Mouse (Mus musculus) kidney, postnatal 0 days (tissue): ENCODE data around the gene Sdc3. TPM values are rescaled to one million over a fixed set of nuclear protein-coding genes. Genes with fewer than 3 reads are reported as not detected.

Source experiments
- ATAC-seq: fragments of 200-750 bp; cut with Nextera tagmentation; replicated peaks from 2 replicates; pipeline ENCODE4 v1.8.0; 2017; ENCODE audit warnings: low read depth, moderate number of reproducible peaks, moderate TSS enrichment, moderate library complexity; ENCODE audit not compliant: low FRiP score
- DNase-seq: peaks from one replicate; pipeline ENCODE4 v3.0.0-alpha.2; 2016; ENCODE audit warnings: low spot score
- H3K27ac ChIP-seq: fragments of 300-500 bp; sonication (generic); 2 replicates; pipeline ENCODE4 v1.5.1; 2014; ENCODE audit warnings: mild to moderate bottlenecking
- H3K27me3 ChIP-seq: fragments of 300-500 bp; sonication (generic); 2 replicates; pipeline ENCODE4 v1.6.1; 2014; ENCODE audit warnings: low read length, mixed read lengths; ENCODE audit not compliant: insufficient read depth
- H3K36me3 ChIP-seq: fragments of 300-500 bp; sonication (generic); 2 replicates; pipeline ENCODE4 v1.6.1; 2014; ENCODE audit warnings: low read length, mixed read lengths; ENCODE audit not compliant: insufficient read depth
- H3K4me1 ChIP-seq: fragments of 300-500 bp; sonication (generic); replicated peaks from 2 replicates; pipeline ENCODE4 v1.6.1; 2014; ENCODE audit warnings: antibody characterized with exemption, low read length, mixed read lengths; ENCODE audit not compliant: insufficient read depth
- H3K4me2 ChIP-seq: fragments of 300-500 bp; sonication (generic); 2 replicates; pipeline ENCODE4 v1.6.1; 2014; ENCODE audit warnings: mild to moderate bottlenecking, low read length, moderate library complexity, mixed read lengths
- H3K4me3 ChIP-seq: fragments of 300-500 bp; sonication (generic); replicated peaks from 2 replicates; pipeline ENCODE4 v1.5.1; 2014; ENCODE audit warnings: low read depth, low read length
- H3K9ac ChIP-seq: fragments of 300-500 bp; sonication (generic); 2 replicates; pipeline ENCODE4 v1.6.1; 2014; ENCODE audit warnings: low read depth, low read length
- H3K9me3 ChIP-seq: fragments of 300-500 bp; sonication (generic); replicated peaks from 2 replicates; pipeline ENCODE4 v1.6.1; 2016; ENCODE audit warnings: low read length, inconsistent platforms, mixed read lengths
- CTCF ChIP-seq: IDR thresholded peaks from 2 replicates; pipeline ENCODE4 v1.5.1; 2016; ENCODE audit warnings: antibody characterized with exemption, low read depth, mild to moderate bottlenecking, moderate library complexity
- WGBS: fragments of 180-500 bp; shearing (Covaris S2); extraction: QIAGEN DNeasy Blood & Tissue Kit; methylation state at CpG from one replicate; pipeline ENCODE4 v1.1.7; 2014; 5-methylcytosine and 5-hydroxymethylcytosine counted together
- polyA plus RNA-seq: library from polyadenylated mRNA; unstranded; fragments of >200 nt; fragmentation: Nextera tagmentation; extraction: Ambion mirVana; gene quantifications from 2 replicates; pipeline ENCODE4 v1.2.1, GENCODE M21; 2015

Gene Sdc3
- polyA plus RNA-seq, 1 experiment from 2014 or later = 16.2 TPM

- DNase-seq (no peak), ATAC-seq (no peak)
- Histone ChIP-seq H3K9me3 (no peaks in the 10 kb centered on the region), H3K36me3 (no peaks in the 10 kb centered on the region), H3K9ac (no peak overlapping the region), H3K27ac (no peak overlapping the region), H3K4me3 (no peak overlapping the region), H3K4me2 (no peak overlapping the region), H3K4me1 (no peaks in the 10 kb centered on the region), H3K27me3 (no peaks in the 10 kb centered on the region; the same call in 1 of the 2 replicates)
- TF ChIP-seq CTCF = no peak
- WGBS = 74% methylated on average over 5 of the region's 5 CpGs
These were observed 70.2 kb downstream of the Sdc3 start for GRCm38 (mm10) chr4:130862538-130862937.

DNA sequence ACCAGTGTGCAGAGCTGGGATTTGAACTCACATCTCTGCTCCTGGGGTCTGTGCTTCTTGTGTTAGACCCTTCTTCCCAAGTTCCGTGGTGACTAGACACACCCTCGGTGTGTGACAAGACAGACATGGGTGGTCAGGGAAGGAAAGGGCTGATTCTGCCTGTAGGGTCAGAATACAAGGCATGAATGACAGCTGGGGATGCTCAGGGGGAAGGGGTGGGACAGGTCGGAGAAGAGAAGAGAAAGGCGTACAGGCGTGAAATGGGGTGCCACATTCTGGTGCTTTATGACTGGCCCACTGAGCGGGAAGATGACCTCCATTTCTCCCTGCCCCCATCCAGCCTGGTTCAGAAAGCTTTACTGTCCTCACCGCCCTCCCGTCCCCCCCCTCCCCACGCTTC, 73.1 kb downstream of the Sdc3 start:
- no peak overlapping the region for H3K27ac ChIP-seq
- H3K9ac ChIP-seq = no peak overlapping the region
- TF ChIP-seq CTCF = no peak
- ATAC-seq (no peak), DNase-seq (no peak)
- no peaks in the 10 kb centered on the region; the same call in 1 of the 2 replicates for H3K27me3 ChIP-seq
- H3K36me3 ChIP-seq = no peaks in the 10 kb centered on the region
- no peak overlapping the region for H3K4me3 ChIP-seq
- H3K4me2 ChIP-seq = no peak overlapping the region
- no peaks in the 10 kb centered on the region for H3K9me3 ChIP-seq
- 18% methylated on average over 8 of the region's 9 CpGs for WGBS
- H3K4me1 ChIP-seq = no peaks in the 10 kb centered on the region

DNA sequence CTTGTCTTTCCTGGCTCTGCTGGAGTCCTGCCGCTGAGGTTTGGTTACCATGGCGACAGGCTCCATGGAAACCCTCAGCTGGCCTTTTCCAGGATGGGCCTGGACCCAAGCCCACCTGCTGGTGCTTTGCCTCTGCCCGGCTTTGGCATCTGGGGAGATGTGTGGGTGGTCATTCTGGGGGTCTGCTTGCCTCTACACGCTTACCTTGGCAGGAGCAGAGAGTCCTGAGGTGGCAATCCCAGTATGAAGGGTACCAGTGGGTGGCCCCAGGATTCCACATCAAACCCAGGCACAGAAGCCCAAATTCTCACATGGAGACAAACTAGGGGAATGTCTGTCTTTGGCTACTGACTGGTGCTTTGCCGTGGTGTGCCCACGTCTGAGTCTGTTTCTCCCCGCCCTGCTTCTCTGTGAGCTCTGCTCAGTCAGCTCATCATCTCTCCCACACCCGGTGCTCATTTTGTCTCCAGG, 73.6 kb downstream of the Sdc3 start:
- Histone ChIP-seq H3K4me1 (no peaks in the 10 kb centered on the region), H3K27ac (no peak overlapping the region), H3K9ac (no peak overlapping the region), H3K9me3 (no peaks in the 10 kb centered on the region), H3K27me3 (no peaks in the 10 kb centered on the region; the same call in 1 of the 2 replicates), H3K4me3 (no peak overlapping the region), H3K36me3 (no peaks in the 10 kb centered on the region), H3K4me2 (no peak overlapping the region)
- ATAC-seq (no peak), DNase-seq (no peak)
- TF ChIP-seq CTCF = no peak
- WGBS = 33% methylated on average over 8 of the region's 8 CpGs

DNA sequence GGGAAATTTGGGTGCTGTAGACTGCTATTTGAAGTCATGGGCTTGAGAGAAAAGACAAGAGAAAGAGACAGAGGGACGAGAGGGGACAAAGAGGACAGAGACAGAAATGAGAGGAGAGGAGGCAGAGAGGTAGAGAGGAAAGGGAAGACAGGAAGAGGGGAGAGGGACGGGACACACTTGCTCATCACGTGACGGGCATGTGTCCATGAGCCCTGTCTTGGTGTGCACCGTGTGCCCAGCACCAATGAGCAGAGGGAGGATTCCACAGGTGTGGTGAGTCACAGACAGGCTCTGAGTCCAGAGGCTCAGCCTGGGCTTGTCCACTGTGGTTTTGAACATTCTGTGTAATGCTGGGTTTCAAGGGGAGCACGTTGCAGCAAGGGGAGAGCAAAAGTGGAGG, 75.6 kb downstream of the Sdc3 start:
- DNase-seq (no peak), ATAC-seq (no peak)
- Histone ChIP-seq H3K4me1 (no peaks in the 10 kb centered on the region), H3K4me3 (no peak overlapping the region), H3K27me3 (no peaks in the 10 kb centered on the region), H3K9me3 (no peaks in the 10 kb centered on the region), H3K27ac (no peak overlapping the region), H3K36me3 (no peaks in the 10 kb centered on the region), H3K4me2 (no peak overlapping the region), H3K9ac (no peak overlapping the region)
- TF ChIP-seq CTCF = no peak
- 63% methylated on average over 6 of the region's 6 CpGs for WGBS

GRCm38 (mm10) chr4:130868803-130869202, 76.5 kb downstream of the Sdc3 start:
- no peak overlapping the region for H3K9ac ChIP-seq
- H3K27ac ChIP-seq = no peak overlapping the region
- no peaks in the 10 kb centered on the region for H3K27me3 ChIP-seq
- no peaks in the 10 kb centered on the region for H3K4me1 ChIP-seq
- H3K36me3 ChIP-seq = no peaks in the 10 kb centered on the region
- DNase-seq (no peak), ATAC-seq (no peak)
- H3K4me2 ChIP-seq = no peak overlapping the region
- peak; percentile 47 for TF ChIP-seq CTCF
- no peaks in the 10 kb centered on the region for H3K9me3 ChIP-seq
- H3K4me3 ChIP-seq = no peak overlapping the region
- 58% methylated on average over 5 of the region's 5 CpGs for WGBS

DNA sequence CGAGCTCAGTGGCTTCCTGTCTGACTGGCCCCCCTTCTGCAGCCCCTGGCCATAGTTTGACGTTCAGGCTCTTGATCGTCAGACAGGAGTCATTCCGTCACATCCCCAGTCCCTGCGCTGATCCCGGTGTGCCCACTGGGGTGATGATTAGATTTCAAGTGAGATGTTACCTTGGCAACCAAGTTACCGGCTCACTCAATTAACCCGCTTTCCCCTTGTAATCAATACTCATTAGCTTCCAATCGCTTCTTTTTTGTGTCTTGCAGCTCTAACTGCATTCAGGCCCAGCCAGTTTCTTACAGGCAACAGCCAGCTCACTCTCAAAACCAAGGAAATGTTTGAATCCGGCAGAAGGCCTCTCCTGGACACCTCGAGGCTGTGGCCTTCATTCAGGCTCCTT, 80.1 kb downstream of the Sdc3 start:
- WGBS = 42% methylated on average over 11 of the region's 11 CpGs
- ATAC-seq (no peak), DNase-seq (no peak)
- Histone ChIP-seq H3K4me2 (no peak overlapping the region), H3K9ac (no peak overlapping the region), H3K27me3 (peaks cover 5% of the 10 kb centered on the region; the same call in 1 of the 2 replicates), H3K36me3 (no peaks in the 10 kb centered on the region), H3K4me1 (0 out of 2 replicates have a peak, but pooled peaks cover 3% of the 10 kb centered on the region), H3K9me3 (no peaks in the 10 kb centered on the region), H3K4me3 (no peak overlapping the region), H3K27ac (no peak overlapping the region)
- no peak for TF ChIP-seq CTCF

GRCm38 (mm10) chr4:130873440-130873839, 81.1 kb downstream of the Sdc3 start:
- no peak for DNase-seq
- Histone ChIP-seq H3K36me3 (no peaks in the 10 kb centered on the region), H3K9me3 (no peaks in the 10 kb centered on the region), H3K27ac (no peak overlapping the region), H3K9ac (no peak overlapping the region), H3K4me3 (no peak overlapping the region), H3K27me3 (peaks cover 5% of the 10 kb centered on the region; the same call in 1 of the 2 replicates), H3K4me2 (no peak overlapping the region), H3K4me1 (0 out of 2 replicates have a peak, but pooled peaks cover 3% of the 10 kb centered on the region)
- 85% methylated on average over 5 of the region's 5 CpGs for WGBS
- ATAC-seq = no peak
- peak; percentile 31 for TF ChIP-seq CTCF
